Mouse (Mus musculus) heart, postnatal 0 days (tissue): ENCODE measurements around the gene Msh5. TPM values are rescaled to one million over a fixed set of nuclear protein-coding genes. Genes with fewer than 3 reads are reported as not detected.
"Not testable (repeated sequence)": the region's sequence is repeated elsewhere in the genome, so short reads cannot be mapped to it uniquely, and the experiment has no call there.

Source experiments
- ATAC-seq: fragments of 200-750 bp; cut with Nextera tagmentation; 2 replicates; pipeline ENCODE4 v1.8.0; 2017; ENCODE audit warnings: low read depth, moderate number of reproducible peaks, moderate library complexity; ENCODE audit not compliant: insufficient read depth
- DNase-seq: peaks from one replicate; pipeline ENCODE4 v3.0.0-alpha.2; 2016; ENCODE audit warnings: low spot score
- H3K27ac ChIP-seq: fragments of 300-500 bp; sonication (generic); 2 replicates; pipeline ENCODE4 v1.5.1; 2014; ENCODE audit warnings: low read depth, mild to moderate bottlenecking
- H3K27me3 ChIP-seq: fragments of 300-500 bp; sonication (generic); 2 replicates; pipeline ENCODE4 v1.6.1; 2014; ENCODE audit warnings: low read length, mixed read lengths; ENCODE audit not compliant: control insufficient read depth, insufficient read depth
- H3K36me3 ChIP-seq: fragments of 300-500 bp; sonication (generic); replicated peaks from 2 replicates; pipeline ENCODE4 v1.6.1; 2014; ENCODE audit warnings: low read length, mixed read lengths; ENCODE audit not compliant: control insufficient read depth, insufficient read depth
- H3K4me1 ChIP-seq: fragments of 300-500 bp; sonication (generic); 2 replicates; pipeline ENCODE4 v1.6.1; 2014; ENCODE audit warnings: antibody characterized with exemption; ENCODE audit not compliant: control insufficient read depth, insufficient read depth
- H3K4me2 ChIP-seq: fragments of 300-500 bp; sonication (generic); 2 replicates; pipeline ENCODE4 v1.6.1; 2014; ENCODE audit warnings: low read depth, mild to moderate bottlenecking, low read length, moderate library complexity
- H3K4me3 ChIP-seq: fragments of 300-500 bp; sonication (generic); 2 replicates; pipeline ENCODE4 v1.5.1; 2014; ENCODE audit warnings: low read depth, low read length
- H3K9ac ChIP-seq: fragments of 300-500 bp; sonication (generic); replicated peaks from 2 replicates; pipeline ENCODE4 v1.6.1; 2014; ENCODE audit warnings: low read depth, low read length, mixed read lengths
- H3K9me3 ChIP-seq: fragments of 300-500 bp; sonication (generic); replicated peaks from 2 replicates; pipeline ENCODE4 v1.6.1; 2016; ENCODE audit warnings: low read length; ENCODE audit not compliant: control insufficient read depth
- CTCF ChIP-seq: IDR thresholded peaks from 2 replicates; pipeline ENCODE4 v1.5.1; 2016; ENCODE audit warnings: antibody characterized with exemption, control low read depth, low read depth
- EP300 ChIP-seq: IDR thresholded peaks from 2 replicates; pipeline ENCODE4 v1.6.1; 2016; ENCODE audit warnings: antibody characterized with exemption, low read depth
- WGBS: fragments of 180-500 bp; shearing (Covaris S2); extraction: QIAGEN DNeasy Blood & Tissue Kit; methylation state at CpG from one replicate; pipeline ENCODE4 v1.1.7; 2014; 5-methylcytosine and 5-hydroxymethylcytosine counted together
- polyA plus RNA-seq: library from polyadenylated mRNA; unstranded; fragments of >200 nt; fragmentation: Nextera tagmentation; extraction: Ambion mirVana; gene quantifications from 2 replicates; pipeline ENCODE4 v1.2.1, GENCODE M21; 2015
- total RNA-seq: library from RNA; depleted of rRNA; stranded (reverse); fragments of >200 nt; gene quantifications from 2 replicates; pipeline ENCODE4 v1.2.3, GENCODE M21; 2014; ENCODE audit warnings: low replicate concordance

Gene Msh5
- total and polyA plus RNA-seq, 2 experiments from 2014 or later: 1.2 to 1.4 TPM

DNA sequence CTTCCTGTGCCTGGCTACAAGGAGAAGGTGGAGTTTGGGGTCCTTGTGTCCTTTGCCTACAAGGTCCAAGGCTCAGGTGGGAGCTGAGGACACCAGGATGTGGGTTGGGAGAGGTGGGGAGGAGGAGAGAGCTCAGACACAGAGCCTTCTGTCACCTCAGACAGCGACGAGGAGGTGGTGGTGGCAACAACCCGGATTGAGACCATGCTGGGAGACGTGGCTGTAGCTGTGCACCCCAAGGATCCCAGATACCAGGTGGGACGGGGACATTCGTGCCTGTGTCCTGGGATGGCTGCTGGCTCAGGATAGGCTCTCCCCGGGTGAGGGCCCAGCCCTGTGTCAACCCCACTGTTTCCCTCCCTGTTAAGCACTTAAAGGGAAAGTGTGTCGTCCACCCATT lies 35.1 kb downstream of the Msh5 start:
- Histone ChIP-seq H3K27me3 (no peaks in the 10 kb centered on the region), H3K4me2 (no peak overlapping the region), H3K9ac (no peak overlapping the region), H3K27ac (no peak overlapping the region), H3K4me3 (no peak overlapping the region), H3K4me1 (peaks cover 6% of the 10 kb centered on the region), H3K9me3 (no peaks in the 10 kb centered on the region), H3K36me3 (peaks cover 72% of the 10 kb centered on the region)
- DNase-seq: no peak
- no peak for ATAC-seq
- WGBS: 93% methylated on average over 8 of the region's 8 CpGs
- TF ChIP-seq CTCF: no peak
- TF ChIP-seq EP300: no peak

GRCm38 (mm10) chr17:35009586-35009985 lies 37.0 kb downstream of the Msh5 start:
- no peaks in the 10 kb centered on the region for H3K9me3 ChIP-seq
- H3K27me3 ChIP-seq: no peaks in the 10 kb centered on the region
- TF ChIP-seq CTCF (no peak), EP300 (no peak)
- H3K4me2 ChIP-seq: no peak overlapping the region
- ATAC-seq (no peak), DNase-seq (no peak)
- no peaks in the 10 kb centered on the region for H3K4me1 ChIP-seq
- H3K36me3 ChIP-seq: peaks cover 76% of the 10 kb centered on the region
- H3K27ac ChIP-seq: no peak overlapping the region
- 90% methylated on average over 7 of the region's 7 CpGs for WGBS
- H3K4me3 ChIP-seq: no peak overlapping the region
- H3K9ac ChIP-seq: no peak overlapping the region

- Histone ChIP-seq H3K27me3 (no peaks in the 10 kb centered on the region), H3K9ac (no peak overlapping the region), H3K4me2 (no peak overlapping the region), H3K27ac (no peak overlapping the region), H3K4me1 (peaks cover 4% of the 10 kb centered on the region), H3K9me3 (no peaks in the 10 kb centered on the region), H3K4me3 (no peak overlapping the region), H3K36me3 (peaks cover 61% of the 10 kb centered on the region)
- ATAC-seq (no peak), DNase-seq (no peak)
- 91% methylated on average over 7 of the region's 7 CpGs for WGBS
- TF ChIP-seq EP300 (no peak), CTCF (0 out of 2 replicates have a peak, but pooled peaks have one; percentile 6)
Observed at GRCm38 (mm10) chr17:35007387-35007991, 39.1 kb downstream of the Msh5 start.

GRCm38 (mm10) chr17:35005902-35006301 lies 40.6 kb downstream of the Msh5 start:
- WGBS: 94% methylated on average over 4 of the region's 5 CpGs
- not testable (repeated sequence) for H3K9ac ChIP-seq, H3K27me3 ChIP-seq, H3K9me3 ChIP-seq, ATAC-seq, H3K27ac ChIP-seq, H3K4me3 ChIP-seq, DNase-seq, H3K4me2 ChIP-seq
- Histone ChIP-seq H3K36me3 (peaks cover 45% of the 10 kb centered on the region), H3K4me1 (peaks cover 12% of the 10 kb centered on the region)

DNA sequence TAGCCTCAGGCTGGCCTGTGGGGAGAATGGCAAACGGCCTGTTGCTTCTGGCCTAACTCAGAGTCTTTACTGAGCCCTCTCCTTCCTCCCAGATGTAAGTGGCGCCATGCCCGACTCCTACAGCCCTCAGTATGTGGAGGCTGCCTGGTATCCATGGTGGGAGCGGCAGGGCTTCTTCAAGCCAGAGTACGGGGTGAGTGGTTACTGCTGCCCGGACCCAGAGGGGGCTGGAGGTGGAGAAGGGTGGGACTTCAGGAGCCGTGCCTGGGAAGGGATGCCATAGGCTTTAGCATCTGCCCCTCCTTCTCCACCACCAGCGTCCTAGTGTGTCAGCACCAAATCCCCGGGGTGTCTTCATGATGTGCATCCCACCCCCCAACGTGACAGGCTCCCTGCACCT lies 41.4 kb downstream of the Msh5 start:
- Histone ChIP-seq H3K27me3 (no peaks in the 10 kb centered on the region), H3K36me3 (peaks cover 38% of the 10 kb centered on the region), H3K27ac (no peak overlapping the region), H3K4me3 (no peak overlapping the region), H3K4me2 (no peak overlapping the region), H3K9me3 (no peaks in the 10 kb centered on the region), H3K4me1 (peaks cover 12% of the 10 kb centered on the region), H3K9ac (no peak overlapping the region)
- no peak for TF ChIP-seq EP300
- TF ChIP-seq CTCF: no peak
- DNase-seq: no peak
- 86% methylated on average over 10 of the region's 10 CpGs for WGBS
- no peak for ATAC-seq

DNA sequence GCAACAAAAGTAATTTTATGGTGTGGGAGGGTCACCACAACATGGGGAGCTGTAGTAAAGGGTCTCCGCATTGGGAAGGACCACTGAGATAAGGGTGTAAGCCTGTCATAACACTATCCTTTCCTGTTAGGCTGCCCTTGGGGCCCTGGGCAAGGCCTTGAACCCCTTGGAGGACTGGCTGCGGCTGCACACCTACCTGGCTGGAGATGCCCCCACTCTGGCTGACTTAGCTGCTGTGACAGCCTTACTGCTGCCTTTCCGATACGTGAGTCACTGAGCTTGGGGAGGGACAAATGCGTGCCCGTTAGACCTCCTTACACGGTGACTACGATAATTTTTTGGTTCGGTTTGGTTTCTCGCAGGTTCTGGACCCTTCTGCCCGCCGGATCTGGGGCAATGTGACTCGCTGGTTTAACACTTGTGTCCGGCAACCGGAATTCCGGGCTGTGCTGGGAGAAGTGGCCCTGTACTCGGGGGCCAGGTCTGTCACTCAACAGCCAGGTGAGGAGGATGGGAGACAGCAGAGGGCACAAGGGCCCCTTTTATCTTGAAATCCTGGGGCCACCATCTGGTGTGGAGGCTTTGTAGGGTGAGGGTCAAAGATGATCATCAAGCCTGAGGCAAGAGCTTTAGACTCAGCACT lies 42.3 kb downstream of the Msh5 start:
- ATAC-seq: no peak
- Histone ChIP-seq H3K9me3 (no peaks in the 10 kb centered on the region), H3K36me3 (peaks cover 31% of the 10 kb centered on the region), H3K27me3 (no peaks in the 10 kb centered on the region), H3K4me2 (no peak overlapping the region), H3K27ac (no peak overlapping the region), H3K4me1 (peaks cover 21% of the 10 kb centered on the region), H3K9ac (no peak overlapping the region), H3K4me3 (no peak overlapping the region)
- 91% methylated on average over 17 of the region's 17 CpGs for WGBS
- no peak for TF ChIP-seq EP300
- TF ChIP-seq CTCF: no peak
- DNase-seq: no peak
